Mouse (Mus musculus) embryonic fibroblast, embryonic 13.5 days (primary cell): ENCODE measurements around the gene Ankdd1b. TPM values are rescaled to one million over a fixed set of nuclear protein-coding genes. Genes with fewer than 3 reads are reported as not detected.
A peak's percentile ranks its signal among the peaks of the same experiment; 100 is the strongest.

ENCODE experiments used
- H3K27ac ChIP-seq: 2 replicates; pipeline ENCODE4 v1.5.1; 2012; ENCODE audit warnings: low read length, control low read depth, inconsistent platforms; ENCODE audit not compliant: insufficient read depth
- H3K4me1 ChIP-seq: 2 replicates; pipeline ENCODE4 v1.6.1; 2011; ENCODE audit warnings: low read length; ENCODE audit not compliant: control insufficient read depth, insufficient read depth
- H3K4me3 ChIP-seq: 2 replicates; pipeline ENCODE4 v1.5.1; 2011; ENCODE audit warnings: mild to moderate bottlenecking, control low read depth, low read length; ENCODE audit not compliant: insufficient read depth
- CTCF ChIP-seq: IDR thresholded peaks from 2 replicates; pipeline ENCODE4 v1.5.1; 2011; ENCODE audit warnings: mild to moderate bottlenecking, control low read depth, low read length, moderate library complexity, borderline replicate concordance; ENCODE audit not compliant: insufficient read depth
- POLR2A ChIP-seq: IDR thresholded peaks from 2 replicates; pipeline ENCODE4 v1.6.1; 2011; ENCODE audit warnings: low read depth, mild to moderate bottlenecking, control low read depth, low read length, moderate library complexity
- polyA plus RNA-seq: library from polyadenylated mRNA; stranded (reverse); fragments of >200 nt; gene quantifications from 2 replicates; pipeline ENCODE4 v1.2.4, GENCODE M21; 2011; ENCODE audit warnings: low read depth; ENCODE audit not compliant: missing spikeins, insufficient read length

Gene Ankdd1b
- polyA plus RNA-seq, 1 experiment: not detected

GRCm38 (mm10) chr13:96458606-96459005 lies 12.4 kb downstream of the Ankdd1b start:
- H3K27ac ChIP-seq: no peak overlapping the region; the same call in 1 of the 2 replicates
- no peak overlapping the region for H3K4me3 ChIP-seq
- 0 out of 2 replicates have a peak, but pooled peaks cover 2% of the 10 kb centered on the region for H3K4me1 ChIP-seq
- no peak for TF ChIP-seq CTCF
- TF ChIP-seq POLR2A: no peak

- TF ChIP-seq CTCF: no peak
- TF ChIP-seq POLR2A: no peak
Measured at GRCm38 (mm10) chr13:96458018-96458417, 13.0 kb downstream of the Ankdd1b start.

DNA sequence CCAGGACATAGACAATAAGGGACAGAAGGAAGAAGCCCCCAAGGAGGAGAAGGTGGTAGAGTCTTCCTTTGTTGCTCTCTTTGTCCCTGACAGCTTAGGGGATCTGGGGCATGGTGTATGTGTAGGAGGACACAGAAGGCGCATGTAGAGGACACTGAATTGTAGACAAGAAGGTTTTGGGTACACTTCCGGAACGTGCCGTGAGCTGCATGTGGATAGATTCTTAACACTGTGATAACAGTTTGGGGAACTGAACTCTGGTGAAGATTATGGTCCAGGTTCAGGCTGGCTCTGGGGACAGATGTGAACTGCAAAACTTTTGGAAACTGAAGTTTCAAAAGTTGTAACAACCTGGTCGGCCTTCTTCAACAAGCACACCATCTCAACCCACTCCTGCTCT lies 13.4 kb downstream of the Ankdd1b start:
- no peak overlapping the region for H3K4me3 ChIP-seq
- TF ChIP-seq POLR2A (no peak), CTCF (no peak)
- H3K4me1 ChIP-seq: 0 out of 2 replicates have a peak, but pooled peaks cover 2% of the 10 kb centered on the region
- H3K27ac ChIP-seq: peak overlapping the region; percentile 34

More at GRCm38 (mm10) chr13:96458018-96458417, 13.0 kb downstream of the Ankdd1b start:
- H3K4me3 ChIP-seq: no peak overlapping the region
- 0 out of 2 replicates have a peak, but pooled peaks cover 2% of the 10 kb centered on the region for H3K4me1 ChIP-seq
- peak overlapping the region; percentile 34 for H3K27ac ChIP-seq

DNA sequence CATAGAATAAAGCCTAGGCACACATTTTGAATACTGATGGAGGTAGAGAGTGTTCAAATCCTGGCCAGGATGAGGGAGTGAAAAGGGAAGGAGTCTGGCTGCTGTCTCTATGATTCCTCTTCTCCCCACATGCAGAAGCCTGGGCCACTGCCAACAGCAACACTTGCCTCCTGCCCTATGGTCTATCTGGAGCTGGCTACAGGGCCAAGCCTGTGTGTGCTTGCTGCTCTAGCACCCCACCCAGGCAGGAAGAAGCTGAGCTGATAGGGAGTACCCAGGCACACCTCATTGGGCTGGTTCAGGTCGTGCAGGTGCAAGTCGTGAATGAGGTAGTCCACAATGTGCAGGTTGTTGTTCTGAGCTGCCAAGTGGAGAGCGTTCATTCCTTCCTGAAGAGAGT lies 16.7 kb downstream of the Ankdd1b start:
- Histone ChIP-seq H3K27ac (no peak overlapping the region), H3K4me1 (0 out of 2 replicates have a peak, but pooled peaks cover 2% of the 10 kb centered on the region)
- TF ChIP-seq POLR2A: no peak
- no peak for TF ChIP-seq CTCF

GRCm38 (mm10) chr13:96452621-96453020 lies 18.4 kb downstream of the Ankdd1b start:
- Histone ChIP-seq H3K4me1 (no peaks in the 10 kb centered on the region), H3K27ac (no peak overlapping the region), H3K4me3 (no peak overlapping the region)
- TF ChIP-seq CTCF (no peak), POLR2A (no peak)

More for the DNA sequence above, 16.7 kb downstream of the Ankdd1b start:
- no peak overlapping the region for H3K4me3 ChIP-seq

- no peak overlapping the region for H3K4me3 ChIP-seq
- no peak overlapping the region for H3K27ac ChIP-seq
- H3K4me1 ChIP-seq: no peaks in the 10 kb centered on the region
- no peak for TF ChIP-seq CTCF
- no peak for TF ChIP-seq POLR2A
Measured at GRCm38 (mm10) chr13:96451386-96452140, 19.4 kb downstream of the Ankdd1b start.

DNA sequence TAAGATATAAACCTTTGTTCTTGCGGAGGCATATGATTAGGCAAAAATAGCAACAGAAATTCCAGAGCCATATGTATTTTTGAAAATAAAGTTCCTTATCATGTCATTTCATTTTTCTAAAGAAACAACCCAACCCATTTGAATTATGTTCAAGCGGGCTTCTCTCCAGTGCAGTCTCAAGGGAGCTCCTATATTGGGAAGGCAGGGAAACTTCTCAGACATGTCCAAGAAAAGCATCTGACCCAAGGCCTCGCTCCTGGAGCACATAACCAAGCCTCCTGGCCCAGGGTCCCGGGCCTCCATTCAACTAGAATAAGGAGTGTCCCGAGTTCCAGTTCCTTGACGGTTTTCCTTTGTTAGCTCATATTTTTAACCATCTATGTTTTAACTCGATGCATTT lies 20.1 kb downstream of the Ankdd1b start:
- TF ChIP-seq POLR2A (no peak), CTCF (no peak)
- no peak overlapping the region for H3K4me3 ChIP-seq
- H3K27ac ChIP-seq: no peak overlapping the region
- H3K4me1 ChIP-seq: no peaks in the 10 kb centered on the region

DNA sequence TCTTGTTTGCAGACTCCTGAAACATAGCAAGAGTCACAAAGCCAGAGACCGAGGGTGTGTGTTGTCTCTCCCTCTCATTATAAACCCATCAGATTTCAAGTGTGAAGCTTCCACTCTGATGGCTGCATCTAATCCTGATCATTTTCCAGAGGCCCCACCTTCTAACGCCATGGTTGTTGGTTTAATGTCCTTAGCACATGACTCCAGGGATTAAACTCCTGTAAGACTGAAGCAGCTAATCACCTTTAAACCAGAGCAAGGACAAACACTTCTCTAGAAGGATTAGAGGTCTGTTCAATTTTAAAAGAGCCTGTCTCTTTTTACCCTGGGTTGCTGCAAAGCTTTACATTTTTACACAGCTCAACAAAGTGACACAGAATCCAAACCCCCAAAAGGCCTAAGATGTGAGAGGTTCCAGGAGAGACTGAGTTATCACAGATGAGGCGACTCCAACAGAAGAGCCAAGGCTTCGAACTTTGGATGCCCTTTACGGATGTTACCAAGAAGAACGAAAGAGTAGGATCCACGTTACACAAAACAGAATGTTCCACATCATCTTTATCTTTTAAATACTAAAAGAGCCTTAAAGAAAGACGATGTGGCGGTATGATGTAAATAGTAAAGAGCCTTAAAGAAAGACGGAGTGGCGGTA lies 20.7 kb downstream of the Ankdd1b start:
- TF ChIP-seq POLR2A (no peak), CTCF (no peak)
- no peak overlapping the region for H3K4me3 ChIP-seq
- no peak overlapping the region for H3K27ac ChIP-seq
- H3K4me1 ChIP-seq: no peaks in the 10 kb centered on the region

- TF ChIP-seq POLR2A (no peak), CTCF (no peak)
- no peak overlapping the region for H3K27ac ChIP-seq
- no peaks in the 10 kb centered on the region for H3K4me1 ChIP-seq
- H3K4me3 ChIP-seq: no peak overlapping the region
Measured at GRCm38 (mm10) chr13:96440436-96440835, 30.6 kb downstream of the Ankdd1b start.

GRCm38 (mm10) chr13:96436921-96437320 lies 34.1 kb downstream of the Ankdd1b start:
- Histone ChIP-seq H3K27ac (no peak overlapping the region), H3K4me1 (no peaks in the 10 kb centered on the region), H3K4me3 (no peak overlapping the region)
- TF ChIP-seq POLR2A (no peak), CTCF (no peak)
